Mouse (Mus musculus) embryonic facial prominence, embryonic 14.5 days (tissue): ENCODE measurements around the gene Gm6358. TPM values are rescaled to one million over a fixed set of nuclear protein-coding genes. Genes with fewer than 3 reads are reported as not detected.
"Not testable (repeated sequence)": the region's sequence is repeated elsewhere in the genome, so short reads cannot be mapped to it uniquely, and the experiment has no call there.

Source experiments
- ATAC-seq: fragments of 200-750 bp; cut with Nextera tagmentation; 2 replicates; pipeline ENCODE4 v1.8.0; 2017; ENCODE audit warnings: low read depth, moderate number of reproducible peaks, moderate TSS enrichment
- DNase-seq: peaks from one replicate; pipeline ENCODE4 v3.0.0-alpha.2; 2015; ENCODE audit warnings: low spot score
- H3K27ac ChIP-seq: fragments of 300-500 bp; sonication (generic); replicated peaks from 2 replicates; pipeline ENCODE4 v1.5.1; 2014; ENCODE audit warnings: low read depth, mild to moderate bottlenecking, low read length, moderate library complexity
- H3K27me3 ChIP-seq: fragments of 300-500 bp; sonication (generic); replicated peaks from 2 replicates; pipeline ENCODE4 v1.6.1; 2014; ENCODE audit warnings: low read length; ENCODE audit not compliant: control insufficient read depth, insufficient read depth
- H3K36me3 ChIP-seq: fragments of 300-500 bp; sonication (generic); 2 replicates; pipeline ENCODE4 v1.6.1; 2014; ENCODE audit warnings: low read length, mixed read lengths; ENCODE audit not compliant: control insufficient read depth, insufficient read depth
- H3K4me1 ChIP-seq: fragments of 300-500 bp; sonication (generic); 2 replicates; pipeline ENCODE4 v1.6.1; 2014; ENCODE audit warnings: antibody characterized with exemption, low read length; ENCODE audit not compliant: control insufficient read depth, insufficient read depth
- H3K4me2 ChIP-seq: fragments of 300-500 bp; sonication (generic); 2 replicates; pipeline ENCODE4 v1.6.1; 2014; ENCODE audit warnings: low read depth, mild to moderate bottlenecking, low read length, moderate library complexity, mixed read lengths
- H3K4me3 ChIP-seq: fragments of 300-500 bp; sonication (generic); 2 replicates; pipeline ENCODE4 v1.5.1; 2014; ENCODE audit warnings: low read depth, mild to moderate bottlenecking, low read length
- H3K9ac ChIP-seq: fragments of 300-500 bp; sonication (generic); 2 replicates; pipeline ENCODE4 v1.6.1; 2014; ENCODE audit warnings: low read depth, mild to moderate bottlenecking, low read length, moderate library complexity, mixed read lengths
- H3K9me3 ChIP-seq: fragments of 300-500 bp; sonication (generic); 2 replicates; pipeline ENCODE4 v1.6.1; 2016; ENCODE audit warnings: low read length; ENCODE audit not compliant: control insufficient read depth
- WGBS: fragments of 180-500 bp; shearing (Covaris S2); extraction: QIAGEN DNeasy Blood & Tissue Kit; methylation state at CpG from one replicate; pipeline ENCODE4 v1.1.7; 2014; 5-methylcytosine and 5-hydroxymethylcytosine counted together
- polyA plus RNA-seq: library from polyadenylated mRNA; unstranded; fragments of >200 nt; fragmentation: Nextera tagmentation; extraction: Ambion mirVana; gene quantifications from 2 replicates; pipeline ENCODE4 v1.2.1, GENCODE M21; 2014

Gm6358 gene
- polyA plus RNA-seq, result not detected in 2 replicates

DNA sequence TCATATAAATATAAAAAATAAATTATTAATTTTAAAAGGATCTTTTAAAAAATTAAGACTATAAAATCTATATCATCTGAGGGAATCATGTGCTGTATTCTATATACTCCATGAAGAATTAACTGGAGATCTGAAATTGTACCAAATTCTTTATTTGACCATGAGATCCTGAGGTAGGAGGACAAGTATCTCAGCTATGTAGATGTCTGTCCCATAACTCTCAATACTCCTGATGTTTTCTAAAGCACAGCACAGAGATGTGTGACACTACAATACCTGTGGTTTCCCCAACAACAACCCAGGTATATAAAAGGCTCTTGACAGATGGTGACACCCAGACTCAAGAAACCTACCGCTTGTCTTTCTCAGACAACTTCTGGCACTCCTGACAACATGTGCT, at the start of gene Gm6358:
Gene Gm6358, plus strand, starts transcription at position 301 of the 400 bp plus-strand sequence.
- Histone ChIP-seq H3K4me2 (no peak within 1 kb of the TSS), H3K27me3 (no peaks in the 10 kb centered on the region), H3K4me3 (no peak within 1 kb of the TSS), H3K9me3 (no peaks in the 10 kb centered on the region), H3K36me3 (no peaks in the 10 kb centered on the region), H3K4me1 (no peaks in the 10 kb centered on the region), H3K9ac (no peak within 1 kb of the TSS), H3K27ac (no peak within 1 kb of the TSS)
- WGBS, result 95% methylated on average over 1 of the region's 1 CpGs
- DNase-seq, result no peak
- no peak for ATAC-seq

DNA sequence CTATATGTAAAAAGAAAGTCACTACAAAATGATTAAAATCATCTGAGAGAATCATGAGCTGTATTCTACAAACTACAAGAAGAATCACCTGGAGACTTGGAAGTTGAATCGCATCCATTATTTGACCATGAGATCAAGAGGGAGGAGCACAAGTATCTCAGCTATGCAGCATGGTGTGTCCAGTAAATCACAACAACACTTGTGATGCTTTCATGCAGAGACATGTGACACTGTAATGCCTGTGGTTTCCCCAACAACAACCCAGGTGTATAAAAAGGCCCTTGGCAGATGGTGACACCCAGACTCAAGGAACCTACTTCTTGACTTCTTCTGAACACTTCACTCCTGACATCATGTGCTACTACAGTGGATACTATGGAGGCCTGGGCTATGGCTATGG, 10.1 kb downstream of the Gm6358 start, which contains the start of gene Gm10061:
Gene Gm10061, plus strand, starts transcription at position 301 of the 400 bp plus-strand sequence.
- Histone ChIP-seq H3K27me3 (no peaks in the 10 kb centered on the region), H3K36me3 (no peaks in the 10 kb centered on the region), H3K4me3 (no peak within 1 kb of the TSS), H3K4me2 (no peak within 1 kb of the TSS), H3K9ac (no peak within 1 kb of the TSS), H3K4me1 (no peaks in the 10 kb centered on the region), H3K27ac (no peak within 1 kb of the TSS), H3K9me3 (no peaks in the 10 kb centered on the region)
- DNase-seq (no peak), ATAC-seq (no peak)
- 89% methylated on average over 1 of the region's 1 CpGs for WGBS

- ATAC-seq, result no peak
- H3K27ac ChIP-seq, result no peak within 1 kb of the TSS
- H3K4me2 ChIP-seq, result no peak within 1 kb of the TSS
- H3K27me3 ChIP-seq, result no peaks in the 10 kb centered on the region
- DNase-seq, result no peak
- H3K9ac ChIP-seq, result no peak within 1 kb of the TSS
- H3K9me3 ChIP-seq, result no peaks in the 10 kb centered on the region
- no peaks in the 10 kb centered on the region for H3K4me1 ChIP-seq
- H3K36me3 ChIP-seq, result no peaks in the 10 kb centered on the region
- 89% methylated on average over 4 of the region's 4 CpGs for WGBS
- no peak within 1 kb of the TSS for H3K4me3 ChIP-seq
Observed at GRCm38 (mm10) chr16:89157652-89158051, 17.0 kb downstream of the Gm6358 start, which contains the start of gene Gm9789. Gm9789 (plus strand) TSS chr16:89157952.

- not testable (repeated sequence) for H3K4me1 ChIP-seq, H3K27ac ChIP-seq, H3K9ac ChIP-seq, H3K36me3 ChIP-seq, H3K4me2 ChIP-seq, ATAC-seq, H3K9me3 ChIP-seq, H3K4me3 ChIP-seq, H3K27me3 ChIP-seq, DNase-seq
Observed at GRCm38 (mm10) chr16:89169190-89169589, 28.5 kb downstream of the Gm6358 start, which contains the start of gene Gm7735. Gm7735 (plus strand) TSS chr16:89169490.

- H3K27me3 ChIP-seq, result no peaks in the 10 kb centered on the region
- no peak for ATAC-seq
- H3K9me3 ChIP-seq, result no peaks in the 10 kb centered on the region
- no peak within 1 kb of the TSS for H3K4me3 ChIP-seq
- H3K4me2 ChIP-seq, result no peak within 1 kb of the TSS
- H3K36me3 ChIP-seq, result no peaks in the 10 kb centered on the region
- H3K27ac ChIP-seq, result no peak within 1 kb of the TSS
- H3K9ac ChIP-seq, result no peak within 1 kb of the TSS
- 80% methylated on average over 2 of the region's 2 CpGs for WGBS
- no peak for DNase-seq
- no peaks in the 10 kb centered on the region for H3K4me1 ChIP-seq
Observed at GRCm38 (mm10) chr16:89174435-89174834, 33.8 kb downstream of the Gm6358 start, which contains the start of gene 1110057P08Rik. 1110057P08Rik (plus strand) TSS chr16:89174735.

GRCm38 (mm10) chr16:89188621-89189020, 48.0 kb downstream of the Gm6358 start:
- no peak overlapping the region for H3K9ac ChIP-seq
- H3K9me3 ChIP-seq, result no peaks in the 10 kb centered on the region
- no peaks in the 10 kb centered on the region for H3K4me1 ChIP-seq
- no peak overlapping the region for H3K27ac ChIP-seq
- ATAC-seq (no peak), DNase-seq (no peak)
- no peak overlapping the region for H3K4me3 ChIP-seq
- no peak overlapping the region for H3K4me2 ChIP-seq
- WGBS, result 79% methylated on average over 4 of the region's 4 CpGs
- no peaks in the 10 kb centered on the region for H3K36me3 ChIP-seq
- no peaks in the 10 kb centered on the region for H3K27me3 ChIP-seq

Other genes with a start within 250 kb of the Gm6358 start
- not detected in 2 replicates for gene Krtap19-5, start 244.4 kb upstream of the Gm6358 start, polyA plus RNA-seq
- gene Krtap19-9b, start 208.6 kb upstream of the Gm6358 start, polyA plus RNA-seq, result not detected in 2 replicates
- not detected in 2 replicates for gene Krtap16-3, start 178.0 kb upstream of the Gm6358 start, polyA plus RNA-seq
- not detected in 2 replicates for gene Krtap22-2, start 130.1 kb upstream of the Gm6358 start, polyA plus RNA-seq
- 0.33 TPM in 1 of 2 replicates, not detected in the other for gene Gm10229, start 125.6 kb upstream of the Gm6358 start, polyA plus RNA-seq
- not detected in 2 replicates for gene Krtap6-1, start 109.2 kb upstream of the Gm6358 start, polyA plus RNA-seq
- not detected in 2 replicates for gene Gm10228, start 99.4 kb upstream of the Gm6358 start, polyA plus RNA-seq
- not detected in 2 replicates for gene Krtap6-5, start 93.0 kb upstream of the Gm6358 start, polyA plus RNA-seq
- not detected in 2 replicates for gene 1110025L11Rik, start 76.8 kb upstream of the Gm6358 start, polyA plus RNA-seq
- not detected in 2 replicates for gene Krtap6-3, start 56.8 kb upstream of the Gm6358 start, polyA plus RNA-seq
- not detected in 2 replicates for gene Gm10061, start 10.2 kb downstream of the Gm6358 start, polyA plus RNA-seq
- gene Gm9789, start 17.1 kb downstream of the Gm6358 start, polyA plus RNA-seq, result not detected in 2 replicates
- gene Gm7735, start 28.6 kb downstream of the Gm6358 start, polyA plus RNA-seq, result not detected in 2 replicates
- gene 1110057P08Rik, start 33.9 kb downstream of the Gm6358 start, polyA plus RNA-seq, result not detected in 2 replicates
- not detected in 2 replicates for gene Krtap20-2, start 65.0 kb downstream of the Gm6358 start, polyA plus RNA-seq